Mouse (Mus musculus) hindbrain, embryonic 12.5 days (tissue): ENCODE measurements around the gene Ccdc154. TPM values are rescaled to one million over a fixed set of nuclear protein-coding genes. Genes with fewer than 3 reads are reported as not detected.
A peak's percentile ranks its signal among the peaks of the same experiment; 100 is the strongest.
"Not testable (repeated sequence)": the region's sequence is repeated elsewhere in the genome, so short reads cannot be mapped to it uniquely, and the experiment has no call there.

ENCODE experiments used
- ATAC-seq: fragments of 200-750 bp; cut with Nextera tagmentation; 2 replicates; pipeline ENCODE4 v1.8.0; 2017; ENCODE audit warnings: moderate TSS enrichment; ENCODE audit not compliant: low FRiP score
- H3K27ac ChIP-seq: fragments of 300-500 bp; sonication (generic); 2 replicates; pipeline ENCODE4 v1.5.1; 2016; ENCODE audit warnings: mild to moderate bottlenecking
- H3K27me3 ChIP-seq: fragments of 300-500 bp; sonication (generic); 2 replicates; pipeline ENCODE4 v1.6.1; 2016; ENCODE audit warnings: mild to moderate bottlenecking
- H3K36me3 ChIP-seq: fragments of 300-500 bp; sonication (generic); 2 replicates; pipeline ENCODE4 v1.6.1; 2016; ENCODE audit warnings: mild to moderate bottlenecking
- H3K4me1 ChIP-seq: fragments of 300-500 bp; sonication (generic); 2 replicates; pipeline ENCODE4 v1.6.1; 2016
- H3K4me2 ChIP-seq: fragments of 300-500 bp; sonication (generic); replicated peaks from 2 replicates; pipeline ENCODE4 v1.6.1; 2016; ENCODE audit warnings: mild to moderate bottlenecking
- H3K4me3 ChIP-seq: fragments of 300-500 bp; sonication (generic); 2 replicates; pipeline ENCODE4 v1.5.1; 2016; ENCODE audit warnings: mild to moderate bottlenecking
- H3K9ac ChIP-seq: fragments of 300-500 bp; sonication (generic); 2 replicates; pipeline ENCODE4 v1.6.1; 2016; ENCODE audit warnings: mild to moderate bottlenecking, moderate library complexity
- H3K9me3 ChIP-seq: fragments of 300-500 bp; sonication (generic); replicated peaks from 2 replicates; pipeline ENCODE4 v1.6.1; 2016; ENCODE audit warnings: mild to moderate bottlenecking
- WGBS: fragments of 180-500 bp; shearing (Covaris S2); methylation state at CpG from one replicate; pipeline ENCODE4 v1.1.7; 2016; 5-methylcytosine and 5-hydroxymethylcytosine counted together
- polyA plus RNA-seq: library from polyadenylated mRNA; unstranded; fragments of >200 nt; fragmentation: Nextera tagmentation; extraction: Ambion mirVana; gene quantifications from 2 replicates; pipeline ENCODE4 v1.2.1, GENCODE M21; 2016

Gene Ccdc154
- polyA plus RNA-seq, result not detected in 2 replicates

DNA sequence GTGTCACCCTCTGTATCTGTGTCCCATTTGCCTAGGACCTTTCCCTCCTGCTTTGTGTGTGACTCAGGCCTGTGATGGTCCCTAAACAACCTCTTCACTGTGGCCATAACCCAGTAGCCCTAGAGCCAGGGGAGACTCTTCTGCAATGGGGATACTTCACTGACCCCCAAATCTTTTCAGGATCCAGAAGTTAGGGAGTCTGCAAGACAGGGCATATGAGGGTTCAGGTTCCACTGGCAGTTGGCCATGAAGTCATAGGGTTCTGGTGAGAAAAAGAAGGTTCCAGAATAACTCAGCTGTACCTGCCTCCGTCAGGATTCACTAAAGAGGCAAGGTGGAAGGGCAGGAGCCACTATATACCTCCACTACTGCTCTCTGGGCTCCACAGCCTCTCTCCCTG lies at the start of gene Ccdc154:
TSS of gene Ccdc154 (plus strand) at position 301 of the 400 bp plus-strand sequence.
- no peaks in the 10 kb centered on the region for H3K9me3 ChIP-seq
- WGBS, result 90% methylated on average over 1 of the region's 1 CpGs
- H3K4me3 ChIP-seq, result no peak within 1 kb of the TSS
- peaks cover 36% of the 10 kb centered on the region for H3K36me3 ChIP-seq
- no peaks in the 10 kb centered on the region for H3K4me1 ChIP-seq
- no peak within 1 kb of the TSS for H3K4me2 ChIP-seq
- H3K27ac ChIP-seq, result no peak within 1 kb of the TSS
- no peak for ATAC-seq
- no peak within 1 kb of the TSS for H3K9ac ChIP-seq
- no peaks in the 10 kb centered on the region for H3K27me3 ChIP-seq

DNA sequence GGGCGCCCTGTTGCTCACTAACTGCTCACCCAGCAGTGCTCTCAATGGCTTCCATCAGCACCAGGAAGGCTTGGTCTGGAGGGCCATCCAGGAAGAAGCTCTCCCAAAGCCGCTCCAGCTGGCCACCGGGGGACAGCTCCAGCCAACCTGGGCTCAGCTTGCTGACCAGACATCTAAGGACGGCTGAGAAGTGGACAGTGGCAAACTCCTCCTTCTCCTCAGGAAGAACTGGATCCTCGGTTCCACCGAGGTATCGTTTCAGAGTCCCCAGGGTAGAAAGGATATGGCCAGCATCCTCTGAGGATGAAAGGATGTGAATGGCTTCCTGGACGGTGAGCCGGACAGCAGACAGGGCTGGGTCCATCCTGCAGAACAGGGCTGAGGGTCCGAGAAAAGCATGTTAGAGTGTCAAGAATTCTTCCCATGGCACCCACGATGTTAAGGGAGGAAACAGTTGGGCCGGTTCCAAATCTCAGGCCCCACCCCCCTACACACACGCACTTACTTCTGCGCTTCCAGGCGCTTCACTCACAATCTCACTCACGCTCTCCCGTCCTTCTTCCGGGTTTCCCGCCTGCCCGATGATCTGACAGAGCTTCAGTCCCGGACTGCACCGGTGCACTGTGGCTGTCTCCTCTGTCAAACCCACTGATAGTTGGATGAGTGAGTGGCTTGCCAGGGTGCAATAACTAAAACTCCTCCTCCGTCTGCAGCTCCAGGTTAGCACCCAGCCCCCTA lies 47.2 kb upstream of the Ccdc154 start:
- peak; percentile 68 for ATAC-seq
- Histone ChIP-seq H3K9me3 (no peaks in the 10 kb centered on the region), H3K27me3 (no peaks in the 10 kb centered on the region), H3K4me3 (peak overlapping the region; percentile 65), H3K27ac (peak overlapping the region; percentile 85), H3K4me1 (peaks cover 11% of the 10 kb centered on the region), H3K4me2 (peak overlapping the region; percentile 98), H3K36me3 (peaks cover 22% of the 10 kb centered on the region), H3K9ac (peak overlapping the region; percentile 84)
- 11% methylated on average over 23 of the region's 23 CpGs for WGBS

DNA sequence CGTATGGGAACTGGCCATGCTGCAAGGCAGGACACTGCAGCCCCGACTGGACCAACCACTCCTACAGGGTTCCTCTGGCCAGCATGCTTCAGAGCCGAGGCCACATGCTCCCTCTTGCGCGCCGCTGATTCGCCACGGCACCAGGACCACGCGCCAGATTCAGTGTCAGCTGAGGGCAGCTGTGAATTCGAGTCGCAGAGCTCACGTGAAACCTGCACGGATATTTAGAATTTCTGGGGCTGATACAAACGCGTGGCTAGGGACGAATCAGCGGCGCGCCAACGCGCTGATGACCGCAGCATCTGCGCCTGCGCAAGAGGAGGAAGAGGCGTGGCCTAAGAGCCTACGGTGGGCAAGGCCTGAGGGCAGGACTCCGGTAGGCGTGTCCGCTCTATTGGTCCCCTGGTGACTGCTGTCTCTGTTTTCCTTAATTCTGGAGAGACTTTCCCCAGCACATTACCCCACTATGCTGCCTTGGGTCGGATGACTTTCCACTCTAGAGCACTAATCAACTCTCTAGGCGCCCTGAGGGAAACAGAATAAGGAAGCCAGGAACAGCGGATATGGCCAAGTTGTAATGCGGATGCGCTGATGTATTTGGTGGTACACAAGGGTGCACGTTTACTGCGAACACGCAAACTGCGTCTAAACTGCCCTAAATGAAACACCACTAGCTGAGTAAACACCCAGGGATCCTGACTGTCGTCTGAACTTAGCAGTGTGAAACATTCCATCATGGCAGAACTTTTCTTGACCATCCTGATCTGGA lies 46.4 kb upstream of the Ccdc154 start, which contains the start of gene Telo2:
TSS of gene Telo2 (minus strand) at position 304 of the 769 bp plus-strand sequence.
- Histone ChIP-seq H3K4me2 (peak within 1 kb of the TSS; percentile 98), H3K27ac (peak within 1 kb of the TSS; percentile 85), H3K4me3 (peak within 1 kb of the TSS; percentile 65), H3K36me3 (peaks cover 15% of the 10 kb centered on the region; the same call in 1 of the 2 replicates), H3K27me3 (0 out of 2 replicates have a peak, but pooled peaks cover 5% of the 10 kb centered on the region), H3K4me1 (peaks cover 11% of the 10 kb centered on the region), H3K9me3 (no peaks in the 10 kb centered on the region), H3K9ac (peak within 1 kb of the TSS; percentile 84)
- ATAC-seq, result peak; percentile 92
- WGBS, result 5% methylated on average over 40 of the region's 40 CpGs

DNA sequence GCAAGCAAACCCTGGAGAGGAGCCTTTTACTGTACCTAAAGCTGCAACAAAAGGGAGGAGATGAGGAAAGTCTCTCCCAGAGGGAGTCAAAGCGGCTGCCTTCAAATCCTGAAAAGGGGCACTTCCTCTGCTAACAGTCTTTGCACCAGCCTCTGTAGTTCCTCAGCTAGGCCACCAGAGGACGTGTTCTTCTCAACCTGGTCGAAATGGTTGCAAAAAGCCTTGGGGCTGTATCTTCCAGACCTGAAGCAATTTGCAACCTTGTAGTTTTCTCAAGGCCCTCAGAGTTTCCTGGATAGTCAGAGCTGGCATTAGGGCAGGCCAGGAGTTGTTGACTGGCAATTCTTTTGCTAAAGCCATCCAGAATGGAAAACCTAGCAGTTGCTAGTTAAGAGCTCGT lies 45.0 kb upstream of the Ccdc154 start:
- H3K4me2 ChIP-seq, result no peak overlapping the region
- 33% methylated on average over 4 of the region's 4 CpGs for WGBS
- H3K9ac ChIP-seq, result no peak overlapping the region
- no peak overlapping the region for H3K4me3 ChIP-seq
- H3K27me3 ChIP-seq, result peaks cover 13% of the 10 kb centered on the region; the same call in 1 of the 2 replicates
- no peaks in the 10 kb centered on the region for H3K9me3 ChIP-seq
- H3K4me1 ChIP-seq, result peaks cover 11% of the 10 kb centered on the region
- H3K36me3 ChIP-seq, result peaks cover 12% of the 10 kb centered on the region; the same call in 1 of the 2 replicates
- no peak for ATAC-seq
- no peak overlapping the region for H3K27ac ChIP-seq

DNA sequence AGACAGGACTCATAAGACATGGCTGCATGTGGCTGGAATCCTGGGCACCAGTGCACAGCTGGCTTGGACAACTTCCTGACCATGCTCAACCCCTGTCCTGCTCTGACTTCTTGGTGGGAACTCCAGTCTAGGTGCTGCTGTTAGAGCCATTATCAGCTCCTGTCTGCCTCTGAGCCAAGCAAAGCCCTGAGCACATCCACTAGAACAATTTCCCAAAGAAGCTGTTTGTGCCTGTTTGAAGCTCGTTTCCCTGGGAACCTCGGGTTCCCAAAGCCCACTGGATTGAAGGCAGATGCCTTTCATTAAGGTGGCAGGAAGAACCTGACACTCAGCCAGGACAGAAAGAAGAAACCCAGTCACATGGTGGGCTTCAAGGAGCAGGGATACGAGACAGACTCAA lies 41.9 kb upstream of the Ccdc154 start, which contains the start of gene Ptx4:
TSS of gene Ptx4 (plus strand) at position 355 of the 400 bp plus-strand sequence.
- ATAC-seq, result no peak
- H3K4me1 ChIP-seq, result peaks cover 4% of the 10 kb centered on the region; the same call in 1 of the 2 replicates
- H3K27me3 ChIP-seq, result peaks cover 17% of the 10 kb centered on the region; the same call in 1 of the 2 replicates
- H3K4me2 ChIP-seq, result no peak within 1 kb of the TSS
- WGBS, result 49% methylated on average over 3 of the region's 3 CpGs
- H3K27ac ChIP-seq, result no peak within 1 kb of the TSS
- H3K9me3 ChIP-seq, result no peaks in the 10 kb centered on the region
- H3K4me3 ChIP-seq, result no peak within 1 kb of the TSS
- 0 out of 2 replicates have a peak within 1 kb of the TSS, but pooled peaks have one; percentile 18 for H3K9ac ChIP-seq
- no peaks in the 10 kb centered on the region for H3K36me3 ChIP-seq

DNA sequence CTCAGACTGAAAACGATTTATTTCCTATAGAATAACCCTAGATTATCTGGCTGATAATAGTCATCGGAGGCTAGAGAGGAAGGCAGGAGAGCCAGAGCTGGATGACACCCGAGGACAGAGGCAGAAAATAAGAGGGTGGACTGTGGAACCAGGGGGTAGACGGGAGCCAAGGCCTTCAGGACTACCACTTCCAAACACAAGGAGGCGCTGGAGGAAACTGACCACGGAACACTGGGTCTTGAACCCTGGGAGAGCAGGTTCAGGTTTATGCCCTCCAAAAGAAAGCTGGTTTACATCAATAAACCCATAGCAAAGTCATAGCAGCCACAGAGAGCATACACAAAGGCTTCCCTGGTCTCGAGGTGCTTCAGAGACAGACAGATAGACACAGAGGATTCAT lies 38.3 kb upstream of the Ccdc154 start:
- no peaks in the 10 kb centered on the region for H3K4me1 ChIP-seq
- H3K27me3 ChIP-seq, result peaks cover 17% of the 10 kb centered on the region; the same call in 1 of the 2 replicates
- H3K36me3 ChIP-seq, result no peaks in the 10 kb centered on the region
- no peak for ATAC-seq
- H3K27ac ChIP-seq, result no peak overlapping the region
- H3K4me3 ChIP-seq, result no peak overlapping the region
- WGBS, result 32% methylated on average over 7 of the region's 7 CpGs
- no peak overlapping the region for H3K9ac ChIP-seq
- H3K9me3 ChIP-seq, result no peaks in the 10 kb centered on the region
- no peak overlapping the region for H3K4me2 ChIP-seq

DNA sequence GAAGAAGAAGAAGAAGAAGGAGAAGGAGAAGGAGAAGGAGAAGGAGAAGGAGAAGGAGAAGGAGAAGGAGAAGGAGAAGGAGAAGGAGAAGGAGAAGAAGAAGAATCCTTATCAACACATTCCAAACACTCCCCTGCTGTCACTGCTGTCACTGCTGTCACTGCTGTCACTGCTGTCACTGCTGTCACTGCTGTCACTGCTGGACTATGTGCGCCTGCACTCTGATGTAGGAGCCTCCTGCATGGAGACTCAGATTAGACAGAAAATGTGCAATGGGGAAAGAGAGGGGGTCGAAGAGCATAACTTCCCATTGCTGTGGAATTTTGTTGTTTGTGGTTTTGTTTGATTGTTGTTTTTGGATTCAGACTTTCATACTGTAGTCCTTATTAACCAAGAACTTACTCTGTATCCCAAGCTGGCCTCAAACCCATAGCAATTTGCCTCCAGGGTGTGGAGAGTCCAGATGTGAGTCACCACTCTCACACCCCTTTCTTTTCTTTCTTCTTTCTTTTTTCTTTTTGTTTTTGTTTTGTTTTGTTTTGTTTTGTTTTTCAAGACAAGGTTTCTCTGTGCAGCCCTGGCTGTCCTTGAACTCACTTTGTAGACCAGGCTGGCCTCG lies 36.7 kb upstream of the Ccdc154 start:
- not testable (repeated sequence) for H3K4me3 ChIP-seq, H3K4me2 ChIP-seq, H3K9me3 ChIP-seq, H3K9ac ChIP-seq, ATAC-seq, H3K36me3 ChIP-seq, H3K27ac ChIP-seq, H3K4me1 ChIP-seq
- WGBS, result 74% methylated on average over 3 of the region's 3 CpGs
- H3K27me3 ChIP-seq, result peaks cover 15% of the 10 kb centered on the region; the same call in 1 of the 2 replicates

DNA sequence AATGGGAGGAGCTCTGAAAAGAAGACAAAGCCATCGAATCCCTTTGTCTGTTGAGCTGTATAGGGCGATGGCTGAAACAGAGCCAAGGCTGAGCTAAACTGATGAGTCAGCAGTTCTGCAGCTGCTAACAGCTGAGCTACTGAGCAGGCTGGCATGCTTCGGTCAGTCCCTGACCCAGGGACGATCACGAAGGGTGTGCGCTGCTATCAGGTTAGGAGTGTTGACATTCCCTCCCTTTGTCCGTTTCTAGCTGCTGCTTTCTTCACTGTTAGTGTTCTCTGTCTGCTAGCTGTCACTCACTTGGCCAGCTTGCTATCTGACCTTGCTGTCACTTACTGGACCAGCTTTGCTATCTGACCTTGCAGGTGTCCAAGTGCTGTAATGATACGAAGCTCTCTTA lies 35.2 kb upstream of the Ccdc154 start:
- WGBS, result 56% methylated on average over 8 of the region's 8 CpGs
- H3K9ac ChIP-seq, result no peak overlapping the region
- H3K4me1 ChIP-seq, result no peaks in the 10 kb centered on the region
- no peak overlapping the region for H3K27ac ChIP-seq
- H3K9me3 ChIP-seq, result no peaks in the 10 kb centered on the region
- no peak overlapping the region for H3K4me2 ChIP-seq
- no peaks in the 10 kb centered on the region for H3K36me3 ChIP-seq
- ATAC-seq, result no peak
- H3K4me3 ChIP-seq, result no peak overlapping the region
- H3K27me3 ChIP-seq, result 0 out of 2 replicates have a peak, but pooled peaks cover 4% of the 10 kb centered on the region

DNA sequence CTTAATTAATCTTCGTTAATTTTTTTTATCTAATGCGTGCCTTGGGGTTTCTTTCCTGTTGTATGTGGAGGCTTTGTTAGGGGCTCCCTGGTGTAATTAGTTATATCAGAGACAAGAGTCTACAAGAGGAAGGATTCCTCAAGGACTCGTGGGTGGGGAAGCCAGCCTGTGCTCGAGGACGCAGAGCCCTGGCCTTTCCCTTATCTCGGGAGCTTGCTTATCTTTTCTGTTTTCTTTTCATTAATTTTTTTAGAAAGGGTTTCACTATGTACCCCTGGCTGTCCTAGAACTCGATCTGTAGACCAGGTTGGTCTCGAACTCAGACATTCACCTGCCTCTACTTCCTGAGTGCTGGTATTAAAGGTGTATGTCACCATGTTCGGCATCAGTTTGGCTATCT lies 34.6 kb upstream of the Ccdc154 start:
- Histone ChIP-seq H3K27me3 (0 out of 2 replicates have a peak, but pooled peaks cover 3% of the 10 kb centered on the region), H3K4me3 (no peak overlapping the region), H3K4me2 (no peak overlapping the region), H3K36me3 (no peaks in the 10 kb centered on the region), H3K9ac (no peak overlapping the region), H3K9me3 (no peaks in the 10 kb centered on the region), H3K4me1 (no peaks in the 10 kb centered on the region), H3K27ac (no peak overlapping the region)
- WGBS, result 80% methylated on average over 9 of the region's 9 CpGs
- ATAC-seq, result no peak

DNA sequence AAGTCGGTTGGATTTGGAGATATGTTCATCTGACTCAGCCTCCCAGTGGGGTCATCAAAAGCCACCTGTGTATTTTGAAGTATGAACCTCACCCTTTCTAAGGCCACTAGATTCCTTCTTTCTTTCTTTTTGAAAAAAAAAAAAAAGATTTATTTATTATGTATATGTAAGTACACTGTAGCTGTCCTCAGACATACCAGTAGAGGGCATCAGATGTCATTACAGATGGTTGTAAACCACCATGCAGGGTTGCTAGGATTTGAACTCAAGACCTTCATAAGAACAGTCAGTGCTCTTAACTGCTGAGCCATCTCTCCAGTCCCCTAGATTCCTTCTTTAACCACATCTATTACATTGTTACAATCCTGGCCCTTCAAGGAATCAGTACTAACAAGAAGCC lies 32.2 kb upstream of the Ccdc154 start:
- H3K9me3 ChIP-seq, result no peaks in the 10 kb centered on the region
- no peak for ATAC-seq
- no peaks in the 10 kb centered on the region for H3K36me3 ChIP-seq
- no peak overlapping the region for H3K4me2 ChIP-seq
- peaks cover 10% of the 10 kb centered on the region for H3K4me1 ChIP-seq
- H3K9ac ChIP-seq, result no peak overlapping the region
- WGBS, result 100% methylated on average over 1 of the region's 1 CpGs
- H3K27me3 ChIP-seq, result no peaks in the 10 kb centered on the region
- no peak overlapping the region for H3K27ac ChIP-seq
- H3K4me3 ChIP-seq, result no peak overlapping the region

DNA sequence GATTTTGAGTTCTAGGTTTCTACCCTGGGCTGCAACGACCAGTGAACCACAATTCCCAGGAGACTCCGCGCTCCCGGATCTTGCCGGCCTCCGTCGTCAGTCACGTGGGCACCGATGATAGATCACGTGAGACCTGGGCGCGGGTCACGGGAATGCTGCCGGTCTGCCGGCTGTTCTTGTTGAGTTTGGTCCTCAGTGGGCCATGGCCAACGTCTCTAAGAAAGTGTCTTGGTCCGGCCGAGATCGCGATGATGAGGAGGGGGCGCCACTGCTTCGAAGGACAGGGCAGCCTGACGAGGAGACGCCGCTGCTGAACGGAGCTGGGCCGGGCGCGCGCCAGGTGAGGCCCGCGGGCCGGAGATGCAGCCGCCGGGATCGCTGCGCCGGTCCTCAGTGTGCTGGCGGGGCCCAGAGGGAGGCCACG lies 29.0 kb upstream of the Ccdc154 start, which contains the start of gene Clcn7:
TSS of gene Clcn7 (plus strand) at position 117 of the 424 bp plus-strand sequence.
- Histone ChIP-seq H3K4me1 (peaks cover 17% of the 10 kb centered on the region), H3K9me3 (no peaks in the 10 kb centered on the region), H3K4me2 (peak within 1 kb of the TSS; percentile 76), H3K27ac (no peak within 1 kb of the TSS), H3K27me3 (no peaks in the 10 kb centered on the region), H3K36me3 (no peaks in the 10 kb centered on the region; the same call in 1 of the 2 replicates), H3K9ac (peak within 1 kb of the TSS; percentile 80), H3K4me3 (peak within 1 kb of the TSS; percentile 89)
- peak; percentile 87 for ATAC-seq
- under 1% methylated on average over 36 of the region's 40 CpGs for WGBS

DNA sequence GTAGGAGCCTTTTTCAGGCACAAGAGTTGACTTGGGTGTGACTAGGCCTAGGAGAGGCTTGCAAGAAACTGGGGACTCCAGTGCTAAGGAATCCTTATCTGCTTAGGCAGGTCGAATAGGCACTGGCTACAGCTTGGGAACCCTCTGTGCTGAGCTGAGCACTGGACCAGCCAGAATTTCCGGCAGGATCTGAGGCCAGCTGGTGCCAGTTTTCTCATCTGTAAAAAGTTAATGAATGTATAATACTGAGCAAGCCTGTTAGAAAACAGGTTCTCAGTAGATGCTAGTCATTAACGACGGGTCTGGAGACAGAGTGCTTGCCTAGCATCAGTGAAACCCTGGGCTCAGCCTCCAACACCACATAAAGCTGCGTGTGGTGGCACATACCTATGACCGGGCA lies 26.6 kb upstream of the Ccdc154 start:
- Histone ChIP-seq H3K27me3 (no peaks in the 10 kb centered on the region), H3K4me1 (peaks cover 17% of the 10 kb centered on the region), H3K36me3 (peaks cover 2% of the 10 kb centered on the region; the same call in 1 of the 2 replicates), H3K9me3 (no peaks in the 10 kb centered on the region), H3K9ac (no peak overlapping the region), H3K4me3 (no peak overlapping the region), H3K27ac (no peak overlapping the region), H3K4me2 (no peak overlapping the region)
- ATAC-seq, result no peak
- 93% methylated on average over 6 of the region's 6 CpGs for WGBS
